Mouse (Mus musculus) liver, adult 10 weeks (tissue): Measurements from ENCODE around the gene 2010111I01Rik. TPM values are rescaled to one million over a fixed set of nuclear protein-coding genes. Genes with fewer than 3 reads are reported as not detected.

Source experiments
- polyA plus RNA-seq: library from polyadenylated mRNA; stranded (reverse); fragments of 350-450 nt; fragmentation: Illumina TruSeq; extraction: RNeasy Lipid Tissue Mini Kit (QIAGEN cat#74804); gene quantifications from one replicate; pipeline ENCODE4 v1.2.3, GENCODE M21; 2014; ENCODE audit warnings: low read depth, low replicate concordance

2010111I01Rik gene
- polyA plus RNA-seq, result 16.3 TPM

DNA sequence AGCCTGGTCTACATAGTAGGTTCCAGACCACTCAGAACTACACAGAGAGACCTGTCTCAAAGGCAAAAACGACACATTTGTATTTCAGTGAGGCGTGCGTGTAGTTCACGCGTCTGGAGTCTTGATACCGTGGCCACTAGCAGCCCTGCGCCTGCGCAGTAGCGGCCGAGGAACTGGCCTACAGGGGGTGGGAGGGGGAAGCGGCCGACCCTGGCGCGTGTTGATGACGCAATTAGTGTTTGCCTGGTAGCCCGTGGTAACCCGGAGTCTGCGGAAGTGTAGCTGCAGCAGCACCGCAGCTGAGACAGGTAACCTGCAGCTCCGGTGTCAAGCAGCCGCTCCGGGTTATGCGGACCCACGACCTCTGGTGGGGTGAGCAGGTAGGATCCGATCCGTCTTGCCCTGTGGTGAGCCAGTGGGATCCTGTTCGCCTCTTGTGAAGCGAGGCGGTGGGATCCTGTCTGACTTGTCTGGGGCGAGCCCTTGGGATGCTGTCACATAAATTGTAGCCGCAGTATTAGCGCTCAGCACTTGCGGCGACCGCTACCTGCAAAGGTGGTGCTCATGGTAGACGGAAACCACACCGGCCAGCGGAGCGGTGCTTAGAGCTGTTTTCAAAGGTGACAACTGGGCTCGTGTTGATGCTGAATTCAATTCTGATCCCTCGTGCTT, at the start of gene 2010111I01Rik:
TSS of gene 2010111I01Rik (plus strand) at position 254 of the 672 bp plus-strand sequence.

Other genes starting within 250 kb of the 2010111I01Rik start
- gene Platr25, start 204.2 kb upstream of the 2010111I01Rik start, polyA plus RNA-seq, result 2.9 TPM
- gene Gm5141, start 179.1 kb upstream of the 2010111I01Rik start, polyA plus RNA-seq, result 0.87 TPM
- gene Fbp2, start 106.5 kb upstream of the 2010111I01Rik start, polyA plus RNA-seq, result not detected
- 612 TPM for gene Fbp1, start 76.6 kb upstream of the 2010111I01Rik start, polyA plus RNA-seq